Mouse (Mus musculus): ENCODE measurements around the gene Gimap4. TPM values are rescaled to one million over a fixed set of nuclear protein-coding genes. Genes with fewer than 3 reads are reported as not detected.

Gimap4 gene
- total RNA-seq, 2 experiments from 2014 or later: 46.9 to 57.4 TPM

DNA sequence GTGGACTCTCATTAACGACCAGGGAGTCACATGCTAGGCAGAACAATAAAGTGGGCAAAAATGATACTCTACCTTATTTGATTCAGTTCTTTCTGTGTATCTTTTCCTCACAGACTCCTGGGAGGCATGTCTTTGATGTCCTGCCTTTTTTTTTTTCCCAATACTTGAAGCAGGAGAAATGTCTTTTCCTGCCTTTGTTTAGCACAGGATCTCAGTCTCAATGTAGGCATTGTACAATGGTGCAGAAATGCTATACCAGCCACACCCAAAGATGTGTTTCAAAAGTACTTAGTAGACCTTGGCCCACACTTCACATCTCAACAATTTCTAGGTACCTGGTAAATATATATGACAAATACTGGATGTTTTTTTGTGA, 13.2 kb downstream of the Gimap4 start:
- DNase-seq: no peak
- intact Hi-C loops (cut with DNase I): loop anchor here (1.0 kb wide), 1 partner anchor 11 kb away; no protein-coding TSS in a partner anchor

DNA sequence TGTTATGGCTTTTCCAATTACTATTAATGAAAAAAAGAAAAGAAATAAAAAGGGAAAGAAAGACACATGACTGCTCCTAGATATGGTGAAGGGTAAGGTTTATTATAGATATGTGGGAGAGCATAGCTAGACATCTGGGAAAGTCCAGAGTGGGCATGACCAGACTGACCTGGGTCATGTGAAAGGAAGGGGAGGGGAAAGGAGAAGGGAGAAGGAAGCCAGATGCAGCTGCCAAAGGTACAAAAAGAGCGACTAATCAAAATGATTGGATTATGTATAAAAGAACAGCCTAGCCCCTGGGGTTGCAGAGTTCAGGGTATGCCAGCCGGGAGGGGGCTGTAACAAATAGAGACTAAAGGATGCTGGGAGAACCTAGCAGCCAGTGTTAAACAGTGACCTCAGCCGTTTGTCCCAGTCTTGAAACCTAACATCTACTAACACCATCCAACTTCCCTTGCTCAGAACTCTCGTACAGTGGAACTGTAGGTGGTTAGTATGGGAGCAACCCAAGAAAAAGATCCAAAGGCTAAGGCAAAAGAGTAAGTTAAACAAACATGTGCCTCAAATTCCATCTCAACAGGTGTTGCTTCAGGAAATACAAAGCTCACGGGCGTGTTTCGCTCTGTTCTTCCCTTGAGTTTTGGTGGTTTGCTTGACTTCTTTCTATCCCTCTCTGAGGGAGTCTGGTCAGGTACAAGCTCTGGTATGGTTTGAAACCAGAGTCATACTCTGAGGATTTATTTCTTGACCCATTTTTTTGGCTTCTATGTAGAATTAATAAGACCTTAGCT, 13.9 kb downstream of the Gimap4 start:
- intact Hi-C loops (cut with DNase I): no loop called here
- no peak for DNase-seq

DNA sequence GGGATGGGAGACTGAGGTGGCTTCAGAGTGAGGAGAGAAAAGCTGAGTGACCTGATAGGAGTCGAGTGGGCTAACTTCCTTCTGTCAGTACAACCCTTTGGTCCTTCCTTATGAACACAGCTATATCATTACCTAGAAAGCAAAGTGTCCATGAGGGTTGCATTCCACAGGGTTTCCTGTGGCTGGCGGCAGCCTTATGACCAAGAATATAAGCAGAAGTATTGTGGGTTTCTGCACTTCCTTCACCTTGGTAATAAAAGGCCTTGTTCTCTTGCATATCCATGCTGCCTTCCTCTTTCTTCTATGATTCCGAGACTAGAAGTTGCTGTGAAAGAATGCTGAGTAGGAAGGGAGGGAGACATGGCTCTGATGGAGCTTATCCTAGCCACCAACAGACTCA, 14.5 kb downstream of the Gimap4 start:
- intact Hi-C loops (cut with DNase I): no loop called here
- DNase-seq: no peak

DNA sequence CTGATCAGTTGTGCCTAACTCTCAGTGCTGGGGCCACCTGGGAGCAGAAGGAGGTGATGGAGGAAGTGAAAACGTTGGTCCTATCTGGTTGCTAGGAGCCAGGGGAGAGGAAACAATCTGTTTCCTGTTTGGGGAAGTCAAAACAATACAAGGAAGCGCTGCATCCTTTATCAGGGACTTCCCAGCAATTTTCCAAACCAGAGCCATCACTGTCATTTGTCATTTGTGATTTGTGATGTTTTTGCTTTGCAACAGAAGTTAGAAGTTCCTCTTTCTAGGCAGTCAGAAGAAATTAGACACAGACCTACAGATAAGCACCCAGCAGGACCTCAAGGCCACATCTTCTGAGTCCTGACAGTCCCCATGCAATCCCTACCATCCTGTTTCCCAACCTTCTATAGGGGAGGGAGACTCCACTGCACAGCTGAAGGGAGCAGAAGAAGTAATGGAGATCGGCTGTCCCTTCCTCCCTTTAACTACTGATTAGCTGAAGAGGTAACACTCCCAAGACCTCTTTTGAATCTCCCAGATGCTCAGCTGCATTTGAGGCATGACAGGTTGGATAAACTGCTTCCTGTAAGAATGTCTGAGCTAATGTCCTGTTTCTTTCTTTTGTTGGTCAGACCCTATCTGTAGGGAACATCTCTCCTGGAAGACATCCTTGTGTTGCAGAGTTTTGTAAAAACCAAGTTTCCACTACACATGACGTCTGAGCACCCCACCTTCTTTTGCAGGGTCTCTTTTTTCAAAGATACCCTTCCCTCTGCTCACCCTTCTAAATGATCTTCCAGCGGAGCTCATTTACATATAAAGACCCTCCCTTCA, 16.1 kb downstream of the Gimap4 start:
- DNase-seq: peak; percentile 56 to 60
- intact Hi-C loops (cut with DNase I): no loop called here

DNA sequence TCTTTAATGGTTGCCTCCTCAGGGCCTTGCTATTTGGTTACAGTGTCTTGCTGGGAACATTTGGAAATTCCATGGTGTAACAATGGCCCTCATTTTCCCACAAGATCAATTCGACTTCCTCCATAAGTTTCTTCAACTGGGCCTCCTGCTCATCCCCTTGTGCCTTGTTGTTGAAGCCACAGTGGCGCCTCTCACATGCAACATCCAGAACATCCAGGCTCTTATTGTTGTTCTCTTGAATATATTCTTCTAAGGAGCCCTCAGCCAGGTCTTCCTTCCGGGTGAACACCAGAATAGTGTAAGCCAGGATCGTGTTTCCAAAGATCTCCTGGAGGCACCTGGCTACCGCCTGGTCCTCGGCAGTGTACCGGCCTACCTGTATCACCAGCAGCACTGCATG, 17.8 kb downstream of the Gimap4 start:
- no peak for DNase-seq
- intact Hi-C loops (cut with DNase I): no loop called here

DNA sequence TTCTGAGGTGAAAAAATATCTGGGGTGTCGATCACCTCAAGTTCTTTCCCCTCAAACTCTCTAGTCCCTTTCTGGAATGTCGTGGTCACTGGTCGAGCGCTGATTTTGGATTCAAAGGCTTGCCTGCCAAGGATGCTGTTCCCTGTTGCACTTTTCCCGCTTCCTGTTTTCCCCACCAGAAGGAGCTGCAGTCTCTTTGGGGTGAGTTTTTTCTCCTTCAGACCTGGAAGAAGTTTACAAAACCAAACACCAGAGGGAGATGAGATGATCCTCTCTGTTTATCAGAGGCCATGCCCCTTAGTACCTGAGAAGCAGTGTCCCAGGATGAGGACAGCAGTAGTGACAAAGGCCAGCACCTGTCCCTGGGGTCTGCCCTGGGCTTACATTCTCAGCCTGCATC, 18.3 kb downstream of the Gimap4 start:
- intact Hi-C loops (cut with DNase I): no loop called here
- no peak for DNase-seq

DNA sequence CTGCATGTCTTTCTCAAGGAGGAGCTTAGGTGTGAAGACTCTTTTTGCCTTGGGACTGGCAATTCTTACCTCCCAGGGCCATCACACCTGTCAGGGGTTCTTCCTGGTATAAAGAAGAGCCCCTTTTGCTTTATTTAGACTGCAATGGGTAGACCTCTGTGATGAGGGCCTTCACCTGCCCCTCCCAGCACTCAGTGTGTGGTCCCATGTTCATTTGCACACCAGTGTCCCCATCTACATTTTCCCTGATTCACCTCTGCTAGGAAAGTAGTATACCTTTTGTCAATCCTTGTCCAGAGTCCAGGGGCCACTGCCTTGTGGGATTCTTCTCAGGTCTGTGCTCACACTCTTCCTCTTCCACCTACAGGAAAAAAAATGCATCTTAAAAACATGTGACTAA, 19.8 kb downstream of the Gimap4 start:
- no peak for DNase-seq
- intact Hi-C loops (cut with DNase I): no loop called here

DNA sequence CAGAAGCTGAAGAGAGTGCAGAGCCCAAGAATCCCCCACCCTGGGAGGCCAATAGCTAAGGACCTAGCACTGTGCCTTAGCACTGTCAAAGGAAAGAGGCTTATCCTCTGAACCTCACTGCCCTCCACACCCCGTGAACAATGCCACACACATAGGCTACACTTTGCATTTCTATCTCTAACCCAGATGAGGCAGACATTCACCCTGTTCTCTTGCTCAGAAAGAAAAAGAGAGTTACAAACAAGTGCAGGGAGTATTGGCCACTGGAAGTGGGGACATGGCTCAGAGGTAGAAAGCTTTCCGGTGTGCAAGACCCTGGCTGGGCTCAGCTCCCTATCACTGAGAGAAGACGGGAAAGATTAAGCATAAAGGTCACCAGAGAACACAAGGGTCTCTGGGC, 21.8 kb downstream of the Gimap4 start:
- intact Hi-C loops (cut with DNase I): loop anchor here (2.0 kb wide), 2 partner anchors 41 to 59 kb away; partner anchors contain the start of genes Gimap5 and Gimap8
- no peak for DNase-seq

DNA sequence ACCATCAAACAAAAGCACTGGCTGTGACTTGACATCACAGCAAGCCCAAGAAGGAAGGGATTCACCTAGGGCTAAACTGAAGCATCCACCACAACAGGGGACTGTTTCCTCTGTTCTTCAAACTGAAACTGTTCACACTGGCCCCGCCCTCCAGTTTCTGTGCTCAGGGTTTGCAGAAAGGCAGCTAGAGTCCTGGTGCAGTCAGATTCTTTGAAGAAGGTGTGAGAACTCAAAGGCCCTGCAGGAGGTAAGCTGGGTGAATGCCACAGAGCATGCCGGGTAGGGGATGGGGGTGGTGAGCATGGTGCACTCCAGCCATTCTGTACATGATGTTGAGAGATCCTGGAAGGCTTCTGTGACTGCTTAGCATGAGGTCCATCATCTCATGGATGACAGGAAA, 34.1 kb downstream of the Gimap4 start, which contains the start of the genes Gm28053 and Gimap7:
Gm28053 (plus strand) TSS at position 153 of the 400 bp plus-strand sequence.
Gimap7 (plus strand) TSS at position 167 of the 400 bp plus-strand sequence.
- DNase-seq: no peak
- intact Hi-C loops (cut with DNase I): no loop called here

DNA sequence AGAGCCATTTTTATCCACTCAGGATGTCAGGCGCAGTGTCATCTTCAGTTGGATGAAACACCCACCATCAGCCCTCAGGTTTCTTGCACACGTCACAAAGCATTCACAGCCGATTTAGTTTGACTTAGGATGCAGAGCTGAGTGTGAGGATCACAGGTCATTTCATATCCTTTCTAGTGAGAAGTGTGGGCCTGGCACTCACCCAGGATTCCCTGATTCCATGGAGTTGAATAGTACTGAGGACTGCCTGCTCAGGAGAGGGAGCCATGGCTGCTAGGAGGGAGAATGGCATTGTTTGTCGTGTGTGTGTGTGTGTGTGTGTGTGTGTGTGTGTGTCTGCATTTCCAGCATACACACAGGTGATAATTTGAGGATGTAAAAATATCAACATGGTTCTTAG, 36.0 kb downstream of the Gimap4 start:
- intact Hi-C loops (cut with DNase I): no loop called here
- no peak for DNase-seq

DNA sequence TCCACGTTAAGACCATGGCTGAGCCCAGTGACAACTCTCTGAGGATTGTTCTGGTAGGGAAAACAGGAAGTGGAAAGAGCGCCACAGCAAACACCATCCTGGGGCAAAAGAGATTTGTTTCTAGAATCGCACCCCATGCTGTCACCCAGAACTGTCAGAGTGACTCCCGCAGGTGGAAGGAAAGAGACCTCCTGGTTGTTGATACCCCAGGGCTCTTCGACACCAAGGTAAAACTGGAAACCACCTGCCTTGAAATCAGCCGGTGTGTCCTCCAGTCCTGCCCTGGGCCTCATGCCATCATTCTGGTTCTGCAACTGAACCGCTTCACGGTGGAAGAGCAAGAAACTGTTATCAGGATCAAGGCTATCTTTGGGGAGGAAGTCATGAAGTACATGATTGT, 39.1 kb downstream of the Gimap4 start:
- DNase-seq: no peak
- intact Hi-C loops (cut with DNase I): no loop called here

DNA sequence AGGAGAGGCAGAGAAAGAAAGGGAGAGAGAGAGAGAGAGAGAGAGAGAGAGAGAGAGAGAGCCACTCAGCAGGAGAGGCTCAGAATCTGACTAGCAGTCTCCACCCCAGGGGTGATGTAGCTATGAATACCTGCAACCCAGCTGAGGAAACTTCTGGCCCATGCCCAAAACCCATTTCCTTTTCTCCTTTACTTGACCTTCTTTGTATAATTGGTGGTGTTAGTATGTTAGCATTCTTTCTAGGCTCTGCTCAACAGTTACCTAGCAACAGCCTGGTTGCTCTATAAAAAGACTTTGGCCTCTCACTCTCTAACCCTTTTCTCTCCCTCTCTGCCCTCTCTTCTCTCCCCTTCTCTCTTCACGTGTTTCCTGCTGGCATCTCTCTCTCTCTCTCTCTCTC, 41.1 kb downstream of the Gimap4 start:
- intact Hi-C loops (cut with DNase I): no loop called here
- DNase-seq: peak; percentile 86 to 88

DNA sequence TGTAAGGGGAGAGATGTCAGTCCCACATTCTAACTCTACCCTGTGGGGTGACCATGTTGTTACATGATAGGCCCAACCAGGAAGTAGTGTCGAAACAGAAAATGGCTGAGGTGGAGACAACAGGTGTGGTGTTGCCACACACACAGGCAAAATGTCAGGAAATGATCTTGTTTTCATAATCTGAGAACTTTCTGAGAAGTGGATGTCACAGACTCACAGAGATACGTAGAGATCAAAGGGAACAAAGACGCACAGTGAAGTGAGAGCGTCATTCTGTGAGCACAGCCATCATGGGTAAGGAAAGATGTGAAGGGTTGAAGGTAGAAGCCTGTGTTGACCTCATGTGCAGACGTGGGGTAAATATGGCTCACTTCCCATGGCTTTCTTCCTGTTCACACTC, 43.4 kb downstream of the Gimap4 start:
- intact Hi-C loops (cut with DNase I): no loop called here
- DNase-seq: no peak

DNA sequence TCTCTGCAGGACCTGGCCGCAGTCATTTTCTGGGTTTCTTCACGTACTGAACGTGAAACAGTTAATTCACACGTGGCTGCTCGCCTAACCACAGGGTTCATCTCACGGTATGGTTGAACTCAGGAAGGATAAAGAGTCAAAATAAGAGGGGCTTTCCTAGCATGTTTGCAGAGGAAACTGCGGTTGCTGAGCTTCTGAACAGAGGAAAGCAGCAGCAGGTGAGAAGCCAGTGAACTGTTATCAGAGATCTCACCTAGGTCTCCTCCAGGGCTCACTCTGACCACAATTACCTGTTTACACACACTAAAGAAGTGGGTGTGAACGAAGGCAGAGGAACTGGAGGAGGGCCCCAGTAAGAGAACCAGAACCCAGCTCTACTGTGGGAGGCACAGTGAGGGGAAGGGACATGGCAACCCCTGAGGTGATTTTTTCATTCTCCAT, 48.5 kb downstream of the Gimap4 start:
- intact Hi-C loops (cut with DNase I): no loop called here
- peak in 1 of 2 experiments; percentile 8 for DNase-seq

DNA sequence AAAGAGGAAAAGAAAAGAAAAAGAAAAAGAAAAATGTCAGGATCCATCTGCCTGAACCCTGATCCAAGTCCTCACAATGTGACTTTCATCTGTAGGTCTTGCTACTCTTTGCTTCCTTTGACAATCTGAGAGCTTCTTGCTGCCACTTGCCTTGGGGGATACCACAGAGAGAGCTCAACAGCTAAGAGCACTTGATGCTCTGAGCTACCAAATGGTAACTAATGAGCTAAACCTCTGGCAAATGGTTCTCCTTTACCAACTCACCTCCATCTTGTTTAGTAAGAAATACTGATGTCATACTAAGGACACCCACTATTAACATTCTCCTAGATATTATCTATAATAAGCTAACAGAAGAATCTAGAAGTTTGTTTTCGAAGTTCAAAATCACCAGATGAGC, 49.3 kb downstream of the Gimap4 start:
- intact Hi-C loops (cut with DNase I): no loop called here
- no peak for DNase-seq

DNA sequence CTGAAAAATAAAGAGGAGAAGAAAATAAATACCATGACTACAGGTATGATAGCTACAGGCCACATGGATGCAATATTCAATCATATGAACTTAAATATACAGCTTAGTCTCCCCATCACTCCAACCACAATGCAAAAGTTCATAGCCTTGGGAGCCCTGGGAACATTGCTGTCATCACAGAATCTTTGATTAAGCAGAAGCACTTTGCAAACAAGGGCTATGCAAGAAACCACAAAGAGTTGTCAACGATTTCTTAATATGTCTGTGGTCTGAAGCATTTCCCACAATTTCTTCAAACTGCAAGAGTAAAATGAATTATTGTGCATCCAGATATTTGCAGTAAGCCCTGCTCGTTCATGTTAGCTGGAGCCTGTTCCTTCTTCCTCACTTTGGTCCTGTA, 52.7 kb downstream of the Gimap4 start:
- intact Hi-C loops (cut with DNase I): no loop called here
- DNase-seq: no peak

DNA sequence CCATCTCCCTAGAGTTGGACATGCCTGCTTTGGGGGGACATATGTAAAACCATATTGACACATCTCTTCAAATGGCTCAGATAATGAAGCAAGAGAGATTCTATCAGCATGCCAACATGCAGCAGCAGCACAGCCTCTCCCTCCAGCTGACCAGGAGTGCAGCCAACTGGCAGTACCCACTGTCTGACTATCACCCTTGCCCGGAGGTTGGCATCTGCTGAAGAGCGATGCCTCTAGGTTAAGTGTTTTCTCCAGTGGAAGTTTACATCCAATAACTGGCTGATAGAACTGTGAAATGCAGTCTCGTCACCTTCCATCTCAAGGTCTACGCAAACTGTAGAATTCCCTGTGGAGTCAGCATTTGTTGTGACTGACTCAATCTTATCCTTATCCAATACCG, 53.3 kb downstream of the Gimap4 start:
- intact Hi-C loops (cut with DNase I): no loop called here
- DNase-seq: peak; percentile 36 to 42

DNA sequence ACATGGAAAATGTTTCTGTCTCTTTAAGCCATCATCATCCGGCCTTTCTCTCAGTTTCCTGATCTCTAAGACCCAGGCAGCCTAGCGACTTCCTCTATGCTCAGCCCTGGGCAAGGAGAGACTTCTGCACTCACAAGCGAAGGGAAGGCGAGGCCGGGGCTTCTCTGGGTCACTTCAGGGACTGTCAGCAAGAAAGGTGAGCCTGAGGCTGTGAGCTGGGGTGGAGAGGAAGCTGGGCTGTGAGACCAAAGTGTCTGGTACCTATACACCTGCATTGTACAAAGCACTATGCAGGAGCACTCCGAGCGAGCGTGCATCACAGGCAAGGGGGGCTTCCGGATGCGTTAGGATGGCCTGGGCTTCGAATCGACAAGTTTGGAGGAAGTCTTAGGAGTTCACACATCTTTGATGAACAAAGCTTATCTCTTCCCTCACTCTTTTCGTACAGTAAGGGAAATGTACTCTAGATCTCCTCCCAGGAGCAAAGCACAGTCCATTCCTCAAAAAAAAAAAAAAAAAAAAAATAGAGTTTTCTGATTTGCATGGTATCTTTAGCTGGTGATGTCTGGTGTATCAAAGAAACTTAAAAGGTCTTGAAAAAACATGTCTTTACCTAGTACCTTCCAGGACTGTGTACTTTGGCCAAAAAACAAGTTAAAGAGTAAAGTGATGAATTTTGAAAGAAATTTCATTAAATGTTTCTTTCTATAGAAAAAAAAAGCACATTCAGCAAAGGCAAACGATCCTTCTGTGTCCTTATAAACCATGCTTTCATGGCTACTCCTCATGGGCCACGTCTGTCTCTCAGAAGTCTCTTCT, 54.8 kb downstream of the Gimap4 start, which contains the start of gene Gimap1:
Gimap1 (plus strand) TSS at position 94 of the 819 bp plus-strand sequence.
- intact Hi-C loops (cut with DNase I): no loop called here
- DNase-seq: peak; percentile 62 to 66

DNA sequence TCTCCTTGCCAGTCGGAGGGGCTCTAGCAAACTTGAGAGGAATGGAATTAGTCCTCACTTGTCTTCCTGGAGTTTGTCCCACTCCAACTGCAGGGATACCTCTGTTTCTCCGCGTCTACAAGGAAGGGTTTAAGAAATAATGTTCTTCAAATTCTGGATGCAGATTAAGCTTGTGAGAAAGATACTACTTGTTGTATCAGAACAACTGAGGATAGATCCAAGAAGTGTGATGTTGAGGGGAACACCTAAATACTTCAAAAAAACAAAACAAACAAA, 55.4 kb downstream of the Gimap4 start:
- intact Hi-C loops (cut with DNase I): no loop called here
- DNase-seq: no peak

DNA sequence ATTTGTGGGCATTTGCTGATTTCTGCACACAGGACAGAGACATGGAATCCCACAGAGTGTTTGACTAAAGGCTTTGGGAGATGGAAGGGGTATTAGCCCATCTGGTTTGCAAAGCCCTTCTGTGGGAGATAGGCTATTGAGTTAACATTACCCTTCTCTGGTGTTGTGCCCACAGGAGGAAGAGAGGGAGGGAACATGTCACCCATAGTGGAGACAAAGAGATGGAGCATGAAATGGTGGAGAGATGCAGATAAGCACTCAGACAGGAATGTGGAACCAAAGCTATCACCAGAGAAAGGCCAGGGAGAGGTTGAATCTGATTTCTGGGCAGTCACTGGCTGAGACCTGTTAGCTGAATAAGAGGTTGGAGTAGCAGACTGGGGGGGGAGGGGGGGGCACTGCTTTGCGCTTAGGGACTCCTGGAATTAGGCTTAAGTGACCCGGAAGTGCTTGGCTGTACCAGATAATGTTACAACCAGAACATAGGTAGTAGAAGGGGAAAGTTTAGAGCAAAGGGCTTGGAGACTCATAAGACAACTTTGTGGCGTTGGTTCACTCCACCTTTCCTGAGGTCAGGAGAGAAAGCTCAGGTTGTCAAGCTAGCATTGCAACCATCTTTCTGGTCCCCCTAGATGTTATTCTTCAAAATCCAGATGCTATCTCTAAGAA, 56.3 kb downstream of the Gimap4 start:
- intact Hi-C loops (cut with DNase I): no loop called here
- DNase-seq: no peak

DNA sequence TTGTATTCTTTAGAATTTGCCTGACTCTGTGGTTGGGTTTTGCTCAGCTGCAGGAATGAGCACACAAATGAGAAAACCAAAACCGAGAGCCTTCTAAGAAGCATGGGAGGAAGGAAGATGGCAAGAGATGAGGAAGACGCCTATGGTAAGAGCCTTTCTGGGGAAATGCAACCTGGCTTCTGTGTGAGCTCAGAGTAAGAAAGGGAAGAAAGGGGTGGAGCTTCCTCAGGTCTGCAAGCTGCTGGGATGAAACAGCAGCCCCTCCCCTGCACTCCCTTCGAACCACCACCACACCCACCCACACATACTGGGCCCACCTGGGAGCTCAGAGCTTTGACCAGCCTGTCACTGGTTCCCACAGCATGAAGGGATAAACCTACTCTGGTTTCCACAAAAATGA, 56.9 kb downstream of the Gimap4 start:
- intact Hi-C loops (cut with DNase I): no loop called here
- DNase-seq: no peak
